Mouse (Mus musculus) midbrain, postnatal 0 days (tissue): ENCODE results near the gene Kdm2a. TPM values are rescaled to one million over a fixed set of nuclear protein-coding genes. Genes with fewer than 3 reads are reported as not detected.

Experiments used
- ATAC-seq: fragments of 200-750 bp; cut with Nextera tagmentation; 2 replicates; pipeline ENCODE4 v1.8.0; 2017; ENCODE audit warnings: moderate number of reproducible peaks, mild to moderate bottlenecking, moderate TSS enrichment, moderate library complexity; ENCODE audit not compliant: low FRiP score
- DNase-seq: peaks from one replicate; pipeline ENCODE4 v3.0.0-alpha.2; 2015; ENCODE audit warnings: low spot score
- H3K27ac ChIP-seq: fragments of 300-500 bp; sonication (generic); 2 replicates; pipeline ENCODE4 v1.5.1; 2014; ENCODE audit warnings: low read depth, mild to moderate bottlenecking, low read length, mixed read lengths
- H3K27me3 ChIP-seq: fragments of 300-500 bp; sonication (generic); 2 replicates; pipeline ENCODE4 v1.6.1; 2014; ENCODE audit warnings: low read length, control low read depth, mixed read lengths; ENCODE audit not compliant: insufficient read depth
- H3K36me3 ChIP-seq: fragments of 300-500 bp; sonication (generic); 2 replicates; pipeline ENCODE4 v1.6.1; 2014; ENCODE audit warnings: low read length, control low read depth, mixed read lengths; ENCODE audit not compliant: insufficient read depth
- H3K4me1 ChIP-seq: fragments of 300-500 bp; sonication (generic); 2 replicates; pipeline ENCODE4 v1.6.1; 2014; ENCODE audit warnings: mild to moderate bottlenecking, control low read depth, antibody characterized with exemption, low read length, mixed read lengths; ENCODE audit not compliant: insufficient read depth
- H3K4me2 ChIP-seq: fragments of 300-500 bp; sonication (generic); 2 replicates; pipeline ENCODE4 v1.6.1; 2014; ENCODE audit warnings: low read depth, mild to moderate bottlenecking, low read length, mixed read lengths; ENCODE audit not compliant: poor library complexity, severe bottlenecking
- H3K4me3 ChIP-seq: fragments of 300-500 bp; sonication (generic); 2 replicates; pipeline ENCODE4 v1.5.1; 2014; ENCODE audit warnings: low read depth, mild to moderate bottlenecking, low read length, moderate library complexity
- H3K9ac ChIP-seq: fragments of 300-500 bp; sonication (generic); replicated peaks from 2 replicates; pipeline ENCODE4 v1.6.1; 2014; ENCODE audit warnings: mild to moderate bottlenecking, low read length, moderate library complexity, mixed read lengths; ENCODE audit not compliant: poor library complexity, severe bottlenecking
- H3K9me3 ChIP-seq: fragments of 300-500 bp; sonication (generic); 2 replicates; pipeline ENCODE4 v1.6.1; 2016; ENCODE audit warnings: low read length, control low read depth
- CTCF ChIP-seq: IDR thresholded peaks from 2 replicates; pipeline ENCODE4 v1.5.1; 2016; ENCODE audit warnings: antibody characterized with exemption, mild to moderate bottlenecking
- WGBS: fragments of 180-500 bp; shearing (Covaris S2); extraction: QIAGEN DNeasy Blood & Tissue Kit; methylation state at CpG from one replicate; pipeline ENCODE4 v1.1.7; 2014; 5-methylcytosine and 5-hydroxymethylcytosine counted together
- polyA plus RNA-seq: library from polyadenylated mRNA; unstranded; fragments of >200 nt; fragmentation: Nextera tagmentation; extraction: Ambion mirVana; gene quantifications from 2 replicates; pipeline ENCODE4 v1.2.1, GENCODE M21; 2015
- total RNA-seq: library from RNA; depleted of rRNA; stranded (reverse); fragments of >200 nt; gene quantifications from 2 replicates; pipeline ENCODE4 v1.2.3, GENCODE M21; 2014

The Kdm2a gene
- total and polyA plus RNA-seq, 2 experiments from 2014 or later = 18.4 to 103 TPM

DNA sequence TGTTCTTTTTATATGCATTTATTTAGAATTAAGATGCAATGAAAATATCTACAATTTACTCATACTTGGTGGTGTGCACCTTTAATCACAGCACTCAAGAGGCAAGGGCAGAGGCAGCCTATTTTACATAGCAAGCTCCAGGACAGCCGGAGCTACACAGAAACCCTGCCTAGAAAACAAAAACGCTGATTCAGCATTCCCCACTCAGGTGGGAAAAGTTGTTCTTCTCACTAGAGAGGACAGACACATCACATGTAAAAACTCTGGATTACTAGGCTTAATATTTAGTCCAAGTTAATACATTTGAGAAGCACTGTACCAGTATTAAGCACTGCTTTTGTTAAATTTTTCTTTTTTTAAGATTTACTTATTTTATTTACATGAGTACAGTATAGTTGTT lies 48.6 kb downstream of the Kdm2a start:
- DNase-seq = no peak

DNA sequence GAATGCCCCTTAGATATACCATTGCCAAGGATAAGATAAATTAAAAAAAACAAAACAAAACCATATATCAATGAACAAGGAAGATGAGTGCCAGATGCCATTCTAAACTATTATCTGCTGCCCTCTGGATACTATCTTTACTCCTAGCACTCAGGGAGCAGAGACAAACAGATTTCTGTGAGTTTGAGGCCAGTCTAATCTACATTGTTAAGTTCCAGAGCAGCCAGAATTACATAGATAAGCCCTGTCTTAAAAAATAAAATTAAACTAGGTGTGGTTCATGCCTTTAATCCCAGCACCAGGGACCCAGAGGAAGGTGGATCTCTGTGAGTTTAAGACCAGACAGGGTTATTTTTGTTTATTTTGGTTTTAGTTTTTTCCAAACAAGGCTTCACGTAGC lies 51.6 kb downstream of the Kdm2a start:
- no peaks in the 10 kb centered on the region for H3K9me3 ChIP-seq
- H3K4me2 ChIP-seq = no peak overlapping the region
- H3K9ac ChIP-seq = no peak overlapping the region
- no peak for TF ChIP-seq CTCF
- ATAC-seq (no peak), DNase-seq (no peak)
- peaks cover 16% of the 10 kb centered on the region for H3K36me3 ChIP-seq
- H3K27me3 ChIP-seq = no peaks in the 10 kb centered on the region
- no peaks in the 10 kb centered on the region for H3K4me1 ChIP-seq
- 93% methylated on average over 1 of the region's 1 CpGs for WGBS
- no peak overlapping the region for H3K4me3 ChIP-seq
- H3K27ac ChIP-seq = no peak overlapping the region

More for the DNA sequence above, 48.6 kb downstream of the Kdm2a start:
- H3K36me3 ChIP-seq = peaks cover 10% of the 10 kb centered on the region
- no peaks in the 10 kb centered on the region for H3K27me3 ChIP-seq
- H3K9me3 ChIP-seq = no peaks in the 10 kb centered on the region
- no peak overlapping the region for H3K4me2 ChIP-seq
- WGBS = 92% methylated on average over 2 of the region's 2 CpGs
- H3K4me3 ChIP-seq = no peak overlapping the region
- H3K9ac ChIP-seq = no peak overlapping the region
- no peak for ATAC-seq
- H3K27ac ChIP-seq = no peak overlapping the region
- no peaks in the 10 kb centered on the region for H3K4me1 ChIP-seq
- TF ChIP-seq CTCF = no peak

DNA sequence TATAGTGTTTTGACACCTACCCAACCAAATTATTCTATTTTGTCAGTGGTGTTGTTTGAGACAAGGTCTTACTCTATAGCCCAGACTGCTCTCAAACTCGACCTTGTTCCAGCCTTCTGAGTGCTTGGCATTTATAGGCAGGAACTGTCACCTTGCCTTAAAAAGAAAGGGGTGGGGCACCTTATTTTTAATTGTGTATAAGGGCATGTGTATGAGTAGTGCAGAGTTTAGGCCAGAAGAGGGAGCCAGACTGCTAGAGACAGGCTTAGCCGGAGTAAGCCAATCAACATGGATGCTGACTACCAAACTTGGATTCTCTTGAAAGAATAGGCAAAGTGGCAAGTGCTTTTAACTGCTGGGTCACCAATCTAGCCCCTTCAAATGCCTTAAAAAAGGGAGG lies 59.9 kb downstream of the Kdm2a start:
- Histone ChIP-seq H3K9me3 (no peaks in the 10 kb centered on the region), H3K27ac (no peak overlapping the region; the same call in 1 of the 2 replicates), H3K36me3 (peaks cover 21% of the 10 kb centered on the region), H3K4me1 (peaks cover 7% of the 10 kb centered on the region; the same call in 1 of the 2 replicates), H3K4me3 (no peak overlapping the region), H3K27me3 (no peaks in the 10 kb centered on the region), H3K9ac (no peak overlapping the region), H3K4me2 (no peak overlapping the region)
- peak; percentile 77 for DNase-seq
- ATAC-seq = no peak
- TF ChIP-seq CTCF = peak; percentile 81
- WGBS = 27% methylated on average over 2 of the region's 2 CpGs

DNA sequence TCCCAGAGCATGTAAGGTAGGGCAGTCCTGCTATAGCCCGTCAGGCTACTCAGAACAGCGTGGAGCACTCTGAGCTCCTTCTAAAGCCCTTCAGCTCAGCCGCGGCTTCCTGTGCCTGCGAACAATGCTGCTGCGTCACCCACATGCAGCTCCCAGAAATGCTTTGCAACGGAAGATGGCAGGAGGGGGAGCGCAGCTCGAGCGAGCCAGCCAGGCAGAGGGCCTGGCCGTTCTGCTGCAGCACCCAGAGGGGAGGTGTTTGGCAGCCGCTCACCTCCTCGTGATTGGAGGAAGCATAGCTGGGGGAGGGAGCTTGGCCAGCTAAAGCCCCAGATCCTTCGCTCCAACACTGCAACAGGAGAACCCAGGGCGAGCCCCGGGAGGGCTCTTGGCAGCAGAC lies 64.3 kb downstream of the Kdm2a start:
- 0% methylated on average over 16 of the region's 16 CpGs for WGBS

DNA sequence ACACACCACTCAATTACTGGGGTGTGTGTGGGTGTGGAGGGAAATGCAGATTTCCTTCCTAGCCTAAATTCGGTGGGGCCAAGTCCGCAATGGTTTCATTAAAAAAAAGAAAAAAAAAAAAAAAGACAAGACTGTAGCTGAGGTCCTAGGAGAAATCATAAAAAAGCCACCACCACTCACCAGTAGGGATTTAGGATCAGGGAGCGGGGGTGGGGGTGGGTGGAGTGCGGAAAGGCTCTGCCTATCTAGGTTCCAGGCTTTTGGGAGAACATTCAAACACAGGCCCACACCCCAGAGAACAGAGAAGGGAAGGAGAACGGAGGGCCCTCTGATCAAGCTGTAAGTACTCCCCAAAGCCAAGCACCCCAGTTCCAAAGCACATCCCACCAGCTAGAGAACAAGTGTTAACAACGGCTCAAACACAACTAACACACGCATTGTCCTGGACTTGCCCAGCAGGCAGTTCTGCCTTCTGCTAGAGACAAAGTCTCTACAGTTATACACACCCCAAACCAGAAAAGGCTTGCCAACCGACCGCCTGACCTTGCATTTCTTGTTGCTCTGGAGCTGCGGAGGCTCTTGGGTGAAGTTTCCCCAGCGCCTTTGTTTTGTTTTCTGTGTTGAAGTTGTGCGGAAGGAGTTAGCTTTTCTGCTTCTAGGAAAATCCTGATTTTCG lies 64.8 kb downstream of the Kdm2a start:
- H3K36me3 ChIP-seq = peaks cover 7% of the 10 kb centered on the region
- H3K27me3 ChIP-seq = no peaks in the 10 kb centered on the region
- peak overlapping the region; percentile 63 for H3K9ac ChIP-seq
- TF ChIP-seq CTCF = no peak
- ATAC-seq = 0 out of 2 replicates have a peak, but pooled peaks have one; percentile 47
- peak overlapping the region; percentile 87 for H3K4me2 ChIP-seq
- WGBS = under 1% methylated on average over 13 of the region's 13 CpGs
- H3K9me3 ChIP-seq = no peaks in the 10 kb centered on the region
- peak overlapping the region; percentile 49 for H3K4me3 ChIP-seq
- DNase-seq = no peak
- peaks cover 17% of the 10 kb centered on the region for H3K4me1 ChIP-seq
- H3K27ac ChIP-seq = peak overlapping the region; percentile 73

More for the DNA sequence above, 64.3 kb downstream of the Kdm2a start:
- Histone ChIP-seq H3K27me3 (no peaks in the 10 kb centered on the region), H3K4me1 (peaks cover 17% of the 10 kb centered on the region), H3K4me3 (peak overlapping the region; percentile 49), H3K36me3 (peaks cover 6% of the 10 kb centered on the region), H3K9me3 (no peaks in the 10 kb centered on the region), H3K9ac (peak overlapping the region; percentile 63), H3K27ac (peak overlapping the region; percentile 73), H3K4me2 (peak overlapping the region; percentile 87)
- ATAC-seq (peak; percentile 97), DNase-seq (peak; percentile 97)
- TF ChIP-seq CTCF = peak; percentile 47

DNA sequence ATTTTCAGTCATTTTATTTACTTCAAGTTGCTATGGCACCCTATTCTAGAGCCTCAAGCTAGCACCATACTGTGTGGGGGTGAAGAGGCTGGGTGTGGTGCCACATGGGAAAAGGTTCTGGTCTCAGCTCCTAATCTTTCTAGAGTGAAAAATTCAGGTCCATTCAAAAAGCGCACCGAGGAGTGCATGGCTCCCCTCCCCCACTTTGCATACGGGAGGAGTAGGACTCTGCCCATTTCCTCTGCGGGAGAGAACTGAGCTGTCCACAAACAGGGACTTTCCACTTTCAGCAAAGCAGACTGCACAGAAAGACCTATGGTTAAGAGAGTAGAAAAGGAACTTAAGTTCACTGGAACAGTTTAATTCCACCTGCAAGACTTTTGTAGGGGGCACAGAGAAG lies 65.4 kb downstream of the Kdm2a start:
- ATAC-seq (no peak), DNase-seq (peak; percentile 13)
- Histone ChIP-seq H3K9ac (peak overlapping the region; percentile 63), H3K27ac (peak overlapping the region; percentile 73), H3K36me3 (peaks cover 11% of the 10 kb centered on the region), H3K27me3 (no peaks in the 10 kb centered on the region), H3K4me1 (peaks cover 17% of the 10 kb centered on the region), H3K4me2 (peak overlapping the region; percentile 87), H3K9me3 (no peaks in the 10 kb centered on the region), H3K4me3 (peak overlapping the region; percentile 49)
- no peak for TF ChIP-seq CTCF
- 2% methylated on average over 4 of the region's 4 CpGs for WGBS
